Mouse (Mus musculus): Measurements from ENCODE around the gene Gm20388.

- no peak for TF ChIP-seq HCFC1 (IDR thresholded peaks at IDR 0.05; ENCODE audit: borderline replicate concordance, insufficient read depth, low read length)
- TF ChIP-seq ZNF384 (IDR thresholded peaks at IDR 0.05; ENCODE audit: low read depth, low read length) = no peak
- TF ChIP-seq CHD2 (IDR thresholded peaks at IDR 0.05; ENCODE audit: low read depth, low read length) = no peak
Observed at GRCm38 (mm10) chr8:120747286-120747685, 836.6 kb downstream of the Gm20388 start.
